Mouse (Mus musculus): Measurements from ENCODE around the gene Olfr220. TPM values are rescaled to one million over a fixed set of nuclear protein-coding genes. Genes with fewer than 3 reads are reported as not detected.

Olfr220 gene
- polyA plus RNA-seq (2011; ENCODE audit: insufficient read depth, insufficient read length, low read depth, missing spikeins): not detected in 2 replicates

DNA sequence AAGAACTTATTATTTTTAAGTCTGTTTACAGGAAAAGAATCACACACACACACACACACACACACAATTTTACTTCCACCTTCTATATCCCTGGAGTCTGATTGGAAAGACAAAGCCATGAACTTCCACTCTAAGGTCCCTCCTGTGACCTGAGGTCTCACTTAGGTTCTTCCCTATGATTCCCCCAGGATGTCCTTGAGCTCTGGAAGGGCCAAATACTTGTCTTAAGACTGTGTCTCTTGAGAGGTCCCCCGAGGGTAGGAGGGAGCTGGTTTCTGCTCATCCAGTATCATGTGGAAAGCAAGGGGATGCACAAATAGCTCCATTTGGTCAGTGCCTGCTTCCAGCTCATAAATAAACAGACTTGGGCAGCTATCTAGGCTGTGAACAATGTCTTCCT is at the start of gene Olfr220:
Olfr220 (plus strand) TSS at position 301 of the 400 bp plus-strand sequence.
- no peak within 1 kb of the TSS for H3K4me3 ChIP-seq (ENCODE audit: low read depth, low read length)
- H3K36me3 ChIP-seq (ENCODE audit: control insufficient read depth, insufficient read depth, low read length, poor library complexity, severe bottlenecking): no peaks in the 10 kb centered on the region
- TF ChIP-seq POLR2A (IDR thresholded peaks at IDR 0.05; ENCODE audit: insufficient read depth, low read length) (no peak), EP300 (IDR thresholded peaks at IDR 0.05; ENCODE audit: insufficient read depth, low read depth, low read length) (no peak), CTCF (IDR thresholded peaks at IDR 0.05; ENCODE audit: low read depth, low read length) (no peak)
- no peaks in the 10 kb centered on the region for H3K9me3 ChIP-seq (replicated peaks; ENCODE audit: control insufficient read depth, insufficient read depth, low read length, poor library complexity, severe bottlenecking)
- no peaks in the 10 kb centered on the region for H3K27me3 ChIP-seq (ENCODE audit: control insufficient read depth, insufficient read depth, low read length, poor library complexity, severe bottlenecking)
- no peaks in the 10 kb centered on the region for H3K4me1 ChIP-seq (ENCODE audit: control insufficient read depth, insufficient read depth, low read length)
- no peak within 1 kb of the TSS for H3K9ac ChIP-seq (ENCODE audit: low read depth, poor library complexity, severe bottlenecking)
- H3K27ac ChIP-seq (ENCODE audit: insufficient read depth, low read length): no peak within 1 kb of the TSS

DNA sequence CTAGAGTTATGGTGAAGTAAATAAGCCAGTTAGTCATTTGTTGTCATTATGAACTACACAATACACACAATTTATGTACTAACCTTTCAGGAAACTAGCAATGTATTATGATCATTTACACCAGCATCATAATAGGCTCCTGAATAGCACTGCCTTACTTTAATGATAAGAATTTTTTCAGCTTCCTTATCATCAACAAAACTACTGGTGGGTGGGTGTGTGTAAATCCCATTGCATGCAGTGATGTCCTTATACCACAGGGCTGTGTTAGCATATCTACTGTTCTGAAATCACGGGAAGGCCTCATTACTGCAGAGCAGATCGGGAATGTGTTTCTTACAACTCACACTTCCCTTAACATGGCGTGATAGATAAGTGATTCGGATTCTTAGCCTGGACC is 18.9 kb upstream of the Olfr220 start:
- no peak for TF ChIP-seq CTCF (IDR thresholded peaks at IDR 0.05; ENCODE audit: low read depth, low read length)
- TF ChIP-seq POLR2A (IDR thresholded peaks at IDR 0.05; ENCODE audit: insufficient read depth, low read length): no peak
- no peak for TF ChIP-seq EP300 (IDR thresholded peaks at IDR 0.05; ENCODE audit: insufficient read depth, low read depth, low read length)
- H3K9me3 ChIP-seq (replicated peaks; ENCODE audit: control insufficient read depth, insufficient read depth, low read length, poor library complexity, severe bottlenecking): no peaks in the 10 kb centered on the region
- H3K27me3 ChIP-seq (ENCODE audit: control insufficient read depth, insufficient read depth, low read length, poor library complexity, severe bottlenecking): no peaks in the 10 kb centered on the region

DNA sequence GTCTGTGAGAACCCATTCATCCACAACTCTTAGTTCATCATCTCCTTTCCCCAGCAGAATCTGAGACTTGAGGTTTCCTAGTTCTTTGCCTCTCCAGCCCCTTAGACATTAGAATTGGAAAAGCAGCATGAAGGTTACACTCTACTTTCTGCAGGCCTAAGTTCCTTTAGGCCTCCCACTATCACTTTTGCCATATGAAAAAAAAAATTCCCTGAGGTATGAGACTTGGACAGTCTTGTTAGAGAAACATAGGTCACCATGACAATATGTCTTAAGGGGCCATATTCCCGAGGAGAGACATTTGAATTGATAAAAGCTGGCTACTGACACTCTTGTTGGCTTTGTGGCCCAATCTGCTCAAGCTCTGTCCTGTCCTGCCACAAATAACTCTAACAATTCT is 18.1 kb upstream of the Olfr220 start, which contains the start of gene Olfr414:
Olfr414 (plus strand) TSS at position 301 of the 400 bp plus-strand sequence.
- TF ChIP-seq POLR2A (IDR thresholded peaks at IDR 0.05; ENCODE audit: insufficient read depth, low read length): no peak
- no peak for TF ChIP-seq EP300 (IDR thresholded peaks at IDR 0.05; ENCODE audit: insufficient read depth, low read depth, low read length)
- no peak for TF ChIP-seq CTCF (IDR thresholded peaks at IDR 0.05; ENCODE audit: low read depth, low read length)
- no peaks in the 10 kb centered on the region for H3K9me3 ChIP-seq (replicated peaks; ENCODE audit: control insufficient read depth, insufficient read depth, low read length, poor library complexity, severe bottlenecking)
- no peaks in the 10 kb centered on the region for H3K36me3 ChIP-seq (ENCODE audit: control insufficient read depth, insufficient read depth, low read length, poor library complexity, severe bottlenecking)

More for the DNA sequence above, 18.9 kb upstream of the Olfr220 start:
- Histone ChIP-seq H3K27ac (ENCODE audit: insufficient read depth, low read length) (no peak overlapping the region), H3K4me3 (ENCODE audit: low read depth, low read length) (no peak overlapping the region), H3K36me3 (ENCODE audit: control insufficient read depth, insufficient read depth, low read length, poor library complexity, severe bottlenecking) (no peaks in the 10 kb centered on the region), H3K4me1 (ENCODE audit: control insufficient read depth, insufficient read depth, low read length) (peaks cover 2% of the 10 kb centered on the region), H3K9ac (ENCODE audit: low read depth, poor library complexity, severe bottlenecking) (no peak overlapping the region)

DNA sequence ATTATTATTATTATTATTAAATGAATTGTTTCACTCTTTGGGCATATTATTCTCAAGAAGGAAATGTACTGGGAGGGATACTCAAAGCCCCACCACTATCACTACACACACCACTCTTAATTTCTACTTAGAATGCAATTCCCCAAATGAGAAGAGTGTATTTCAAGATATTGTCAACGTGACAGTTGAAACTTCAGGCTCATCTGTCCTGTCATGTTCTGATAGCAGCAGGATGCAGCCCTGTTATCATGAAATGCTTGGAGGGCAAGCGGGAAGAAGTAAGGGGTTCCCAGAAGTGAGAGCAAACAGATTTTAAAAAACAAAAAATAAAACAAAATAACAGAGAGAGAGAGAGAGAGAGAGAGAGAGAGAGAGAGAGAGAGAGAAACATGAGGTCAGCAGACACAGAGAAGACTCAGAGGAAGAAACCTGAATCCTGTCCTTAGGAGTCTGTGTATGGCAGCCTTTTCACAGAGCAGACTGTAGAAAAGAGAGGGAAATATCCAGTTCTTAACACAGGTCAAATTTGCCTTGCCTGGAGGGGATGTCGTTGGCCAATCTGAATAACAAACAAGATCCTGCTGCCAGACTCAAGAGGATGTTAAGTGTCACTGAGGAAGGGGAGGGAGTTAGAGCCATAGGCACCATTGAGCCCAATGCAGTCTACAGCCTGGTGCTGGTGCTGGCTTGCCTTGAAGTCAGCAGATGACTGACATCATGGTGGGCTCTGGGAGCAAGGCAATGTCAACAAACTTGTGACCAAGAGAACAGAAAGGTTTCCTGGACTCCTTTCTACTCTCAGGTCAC is 15.5 kb upstream of the Olfr220 start:
- H3K4me1 ChIP-seq (ENCODE audit: control insufficient read depth, insufficient read depth, low read length): peaks cover 2% of the 10 kb centered on the region
- H3K36me3 ChIP-seq (ENCODE audit: control insufficient read depth, insufficient read depth, low read length, poor library complexity, severe bottlenecking): no peaks in the 10 kb centered on the region
- no peaks in the 10 kb centered on the region for H3K9me3 ChIP-seq (replicated peaks; ENCODE audit: control insufficient read depth, insufficient read depth, low read length, poor library complexity, severe bottlenecking)
- no peak overlapping the region for H3K9ac ChIP-seq (ENCODE audit: low read depth, poor library complexity, severe bottlenecking)
- no peak overlapping the region for H3K27ac ChIP-seq (ENCODE audit: insufficient read depth, low read length)
- no peak for TF ChIP-seq CTCF (IDR thresholded peaks at IDR 0.05; ENCODE audit: low read depth, low read length)
- no peak for TF ChIP-seq EP300 (IDR thresholded peaks at IDR 0.05; ENCODE audit: insufficient read depth, low read depth, low read length)
- no peak for TF ChIP-seq POLR2A (IDR thresholded peaks at IDR 0.05; ENCODE audit: insufficient read depth, low read length)
- no peak overlapping the region for H3K4me3 ChIP-seq (ENCODE audit: low read depth, low read length)
- H3K27me3 ChIP-seq (ENCODE audit: control insufficient read depth, insufficient read depth, low read length, poor library complexity, severe bottlenecking): no peaks in the 10 kb centered on the region

More for the DNA sequence above, 18.1 kb upstream of the Olfr220 start, which contains the start of gene Olfr414:
- Histone ChIP-seq H3K27ac (ENCODE audit: insufficient read depth, low read length) (no peak within 1 kb of the TSS), H3K4me3 (ENCODE audit: low read depth, low read length) (no peak within 1 kb of the TSS), H3K4me1 (ENCODE audit: control insufficient read depth, insufficient read depth, low read length) (peaks cover 2% of the 10 kb centered on the region), H3K27me3 (ENCODE audit: control insufficient read depth, insufficient read depth, low read length, poor library complexity, severe bottlenecking) (no peaks in the 10 kb centered on the region), H3K9ac (ENCODE audit: low read depth, poor library complexity, severe bottlenecking) (no peak within 1 kb of the TSS)

DNA sequence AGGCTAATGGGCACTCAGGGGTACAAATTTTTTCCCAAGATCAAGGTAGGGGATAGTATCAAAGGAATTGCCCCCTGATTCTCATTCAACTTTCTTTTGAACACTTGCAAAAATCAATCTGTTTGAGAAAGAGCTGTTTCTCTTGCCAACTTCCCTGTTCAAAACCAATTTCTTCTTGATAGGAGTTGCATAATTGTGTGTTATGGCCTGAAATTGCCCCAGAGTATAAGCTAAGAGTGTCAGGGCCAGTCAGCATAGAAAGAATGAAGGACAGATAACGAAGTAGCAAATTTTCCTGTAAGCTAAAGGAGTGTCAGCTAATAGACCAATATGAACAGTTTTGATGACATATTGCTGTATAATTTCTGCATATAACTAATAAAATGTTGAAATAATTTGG is 14.5 kb upstream of the Olfr220 start:
- H3K4me1 ChIP-seq (ENCODE audit: control insufficient read depth, insufficient read depth, low read length): peaks cover 2% of the 10 kb centered on the region
- H3K27ac ChIP-seq (ENCODE audit: insufficient read depth, low read length): no peak overlapping the region
- no peaks in the 10 kb centered on the region for H3K36me3 ChIP-seq (ENCODE audit: control insufficient read depth, insufficient read depth, low read length, poor library complexity, severe bottlenecking)
- H3K4me3 ChIP-seq (ENCODE audit: low read depth, low read length): no peak overlapping the region
- no peaks in the 10 kb centered on the region for H3K9me3 ChIP-seq (replicated peaks; ENCODE audit: control insufficient read depth, insufficient read depth, low read length, poor library complexity, severe bottlenecking)
- TF ChIP-seq CTCF (IDR thresholded peaks at IDR 0.05; ENCODE audit: low read depth, low read length): no peak
- no peak for TF ChIP-seq EP300 (IDR thresholded peaks at IDR 0.05; ENCODE audit: insufficient read depth, low read depth, low read length)
- no peak for TF ChIP-seq POLR2A (IDR thresholded peaks at IDR 0.05; ENCODE audit: insufficient read depth, low read length)
- H3K9ac ChIP-seq (ENCODE audit: low read depth, poor library complexity, severe bottlenecking): no peak overlapping the region
- no peaks in the 10 kb centered on the region for H3K27me3 ChIP-seq (ENCODE audit: control insufficient read depth, insufficient read depth, low read length, poor library complexity, severe bottlenecking)

DNA sequence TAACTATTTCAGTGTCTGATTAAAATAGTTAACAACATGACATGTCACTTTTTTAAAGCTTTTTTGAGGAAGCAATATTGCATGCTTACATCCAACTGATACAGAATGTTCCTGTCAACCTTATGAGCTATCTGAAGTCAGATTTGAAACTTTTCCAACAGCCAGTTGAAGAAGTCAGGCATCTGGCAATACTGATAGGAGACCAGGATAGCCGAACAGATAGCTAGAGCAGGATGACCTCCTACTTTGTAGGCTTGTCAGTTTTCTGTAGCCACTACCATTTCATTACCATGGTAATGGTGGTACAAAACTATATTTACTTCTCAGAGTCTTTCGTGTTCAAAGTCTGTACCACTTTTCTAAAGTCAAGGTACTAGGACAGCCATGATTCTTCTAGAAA is 13.5 kb upstream of the Olfr220 start:
- H3K4me1 ChIP-seq (ENCODE audit: control insufficient read depth, insufficient read depth, low read length): peaks cover 2% of the 10 kb centered on the region
- no peak overlapping the region for H3K27ac ChIP-seq (ENCODE audit: insufficient read depth, low read length)
- H3K9me3 ChIP-seq (replicated peaks; ENCODE audit: control insufficient read depth, insufficient read depth, low read length, poor library complexity, severe bottlenecking): no peaks in the 10 kb centered on the region
- H3K27me3 ChIP-seq (ENCODE audit: control insufficient read depth, insufficient read depth, low read length, poor library complexity, severe bottlenecking): no peaks in the 10 kb centered on the region
- TF ChIP-seq POLR2A (IDR thresholded peaks at IDR 0.05; ENCODE audit: insufficient read depth, low read length) (no peak), EP300 (IDR thresholded peaks at IDR 0.05; ENCODE audit: insufficient read depth, low read depth, low read length) (no peak), CTCF (IDR thresholded peaks at IDR 0.05; ENCODE audit: low read depth, low read length) (no peak)
- no peaks in the 10 kb centered on the region for H3K36me3 ChIP-seq (ENCODE audit: control insufficient read depth, insufficient read depth, low read length, poor library complexity, severe bottlenecking)
- H3K9ac ChIP-seq (ENCODE audit: low read depth, poor library complexity, severe bottlenecking): no peak overlapping the region
- H3K4me3 ChIP-seq (ENCODE audit: low read depth, low read length): no peak overlapping the region

Measured in ES-Bruce4 (cell line).